In the genomic region with DNA sequence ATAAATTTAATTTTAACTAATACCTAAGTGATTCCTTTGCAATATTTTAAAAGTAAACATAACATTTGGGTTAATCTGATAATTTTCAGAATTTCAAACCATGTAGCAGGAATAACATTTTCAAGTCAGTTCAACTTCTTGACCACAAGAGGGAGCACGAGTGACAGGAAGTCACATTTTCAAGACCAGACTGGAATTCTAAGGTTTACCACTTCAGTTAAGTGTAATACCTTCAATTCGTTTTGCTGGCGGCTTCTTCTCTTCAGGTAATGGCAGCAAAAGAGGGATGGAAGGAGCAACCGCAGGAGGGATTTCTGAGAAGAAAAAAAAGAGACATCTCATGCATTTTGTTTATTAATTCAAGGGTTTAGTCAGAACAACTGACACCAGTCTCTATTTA, we compare ENCODE assay signal across 10 mouse cellular contexts.
DNase-seq lines count a peak whose midpoint lies in the region; ATAC-seq and TF ChIP-seq lines count a peak whose summit lies in the region.
"Had no signal": no experiment of that assay in that cellular context is flagged by ENCODE, and none has a peak within 500 bp of the region (broad histone marks: within the 10 kb centered on the region; RNA-seq: fewer than 3 reads in every experiment).

No protein-coding gene starts in this region.

- H3K27ac ChIP-seq in kidney, postnatal 0 days: no peak overlapping the region
- H3K27ac ChIP-seq: embryonic facial prominence, embryonic 15.5 days; lung, embryonic 15.5 days had no signal

- DNase-seq in kidney, postnatal 0 days (ENCODE audit: low spot score): peak; percentile 81
- no peak for DNase-seq in kidney, adult 11 months
- DNase-seq in induced T-regulatory cell, adult 2 months (ENCODE audit: low read depth): peak; percentile 61
- DNase-seq in gastrocnemius, adult 8-10 months (ENCODE audit: low spot score in 2 of 2): no peak
- DNase-seq in kidney, postnatal 10 days: no peak
- DNase-seq in ovary, postnatal 10 days (ENCODE audit: low spot score): no peak

- 22% methylated on average over 4 of the region's 4 CpGs for WGBS in kidney, postnatal 0 days

- ATAC-seq in kidney, postnatal 0 days (replicated peaks; ENCODE audit: low FRiP score, low read depth): no peak
- peak; percentile 63 for ATAC-seq in CD4-positive, CD25-positive, alpha-beta regulatory T cell, adult 4 months
- peak; percentile 52 for ATAC-seq in activated CD4-positive, CD25-positive, alpha-beta regulatory T cell, adult 4 months

- H3K4me1 ChIP-seq in kidney, postnatal 0 days (replicated peaks; ENCODE audit: insufficient read depth, low read length): no peaks in the 10 kb centered on the region
- H3K4me1 ChIP-seq: embryonic facial prominence, embryonic 15.5 days; lung, embryonic 15.5 days had no signal

- no peak overlapping the region for H3K4me3 ChIP-seq in kidney, postnatal 0 days (replicated peaks; ENCODE audit: low read depth, low read length)
- H3K4me3 ChIP-seq: embryonic facial prominence, embryonic 15.5 days; lung, embryonic 15.5 days had no signal

- no peak overlapping the region for H3K4me2 ChIP-seq in kidney, postnatal 0 days (ENCODE audit: low read length)
- H3K4me2 ChIP-seq: embryonic facial prominence, embryonic 15.5 days; lung, embryonic 15.5 days had no signal

- no peaks in the 10 kb centered on the region for H3K9me3 ChIP-seq in kidney, postnatal 0 days (replicated peaks; ENCODE audit: low read length)
- H3K9me3 ChIP-seq: embryonic facial prominence, embryonic 15.5 days; lung, embryonic 15.5 days had no signal

- no peaks in the 10 kb centered on the region for H3K36me3 ChIP-seq in kidney, postnatal 0 days (ENCODE audit: insufficient read depth, low read length)
- H3K36me3 ChIP-seq: embryonic facial prominence, embryonic 15.5 days; lung, embryonic 15.5 days had no signal

- peak; percentile 82 for TF ChIP-seq CTCF in kidney, postnatal 0 days (IDR thresholded peaks at IDR 0.05; ENCODE audit: low read depth)

- no peak overlapping the region for H3K9ac ChIP-seq in kidney, postnatal 0 days (ENCODE audit: low read depth, low read length)
- H3K9ac ChIP-seq: embryonic facial prominence, embryonic 15.5 days; lung, embryonic 15.5 days had no signal

- H3K27me3 ChIP-seq in kidney, postnatal 0 days (ENCODE audit: insufficient read depth, low read length): no peaks in the 10 kb centered on the region
- H3K27me3 ChIP-seq: embryonic facial prominence, embryonic 15.5 days; lung, embryonic 15.5 days had no signal

Comparison
In these comparisons a context has a peak if more than half of its experiments do, and no peak if none do; other contexts are left out.
1. DNase-seq: peak in kidney, postnatal 0 days (single experiment) and induced T-regulatory cell, adult 2 months (single experiment); none in kidney, adult 11 months (single experiment), gastrocnemius, adult 8-10 months (0 of 2), kidney, postnatal 10 days (single experiment) and ovary, postnatal 10 days (single experiment).